Mouse (Mus musculus): ENCODE results near the gene Spata3. TPM values are rescaled to one million over a fixed set of nuclear protein-coding genes. Genes with fewer than 3 reads are reported as not detected.
"Not testable (repeated sequence)": the region's sequence is repeated elsewhere in the genome, so short reads cannot be mapped to it uniquely, and the experiment has no call there.

Spata3 gene
- total RNA-seq (2021): under 1 TPM; 0.58 to 0.64 TPM

DNA sequence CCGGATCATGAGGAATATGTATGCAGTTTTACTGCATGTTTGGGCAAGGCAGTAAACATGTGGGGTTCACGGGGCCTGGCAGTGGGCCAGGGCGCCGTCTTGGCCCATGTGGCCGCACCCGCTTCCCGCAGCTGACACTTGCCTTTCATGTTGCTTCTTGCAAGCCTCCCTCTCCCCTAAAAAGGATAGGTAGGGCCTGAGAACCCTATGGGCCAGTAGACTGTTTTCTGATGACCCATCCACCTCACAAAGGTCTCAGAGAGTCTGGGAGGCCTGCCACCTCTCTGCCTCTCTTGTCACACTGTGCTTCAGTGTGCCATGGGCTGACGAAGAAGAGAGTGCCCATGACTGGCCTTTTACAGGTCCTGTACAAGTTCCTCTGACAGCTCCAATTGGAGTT is at the start of gene Spata3:
TSS of gene Spata3 (plus strand) at position 301 of the 400 bp plus-strand sequence.
- intact Hi-C loops (cut with DNase I): no loop called here
- DNase-seq: no peak

DNA sequence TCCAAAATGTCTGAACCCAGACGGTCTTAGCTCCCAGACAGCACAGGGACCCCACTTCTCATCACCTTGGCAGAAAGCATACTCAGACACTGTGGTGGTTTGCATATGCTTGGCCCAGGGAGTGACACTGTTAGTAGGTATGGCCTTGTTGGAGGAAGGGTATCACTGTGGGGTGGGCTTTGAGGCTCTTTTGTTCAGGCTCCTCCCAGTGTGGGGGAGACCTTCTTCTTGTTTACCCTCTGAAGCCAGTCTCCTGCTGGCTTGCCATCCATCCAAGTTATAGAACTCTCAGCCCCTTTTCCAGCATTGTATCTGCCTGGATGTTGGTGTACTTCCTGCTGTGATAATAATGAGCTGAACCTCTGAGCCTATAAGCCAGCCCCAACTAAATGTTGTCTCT is 47.5 kb upstream of the Spata3 start:
- intact Hi-C loops (cut with DNase I): no loop called here
- no peak for DNase-seq

DNA sequence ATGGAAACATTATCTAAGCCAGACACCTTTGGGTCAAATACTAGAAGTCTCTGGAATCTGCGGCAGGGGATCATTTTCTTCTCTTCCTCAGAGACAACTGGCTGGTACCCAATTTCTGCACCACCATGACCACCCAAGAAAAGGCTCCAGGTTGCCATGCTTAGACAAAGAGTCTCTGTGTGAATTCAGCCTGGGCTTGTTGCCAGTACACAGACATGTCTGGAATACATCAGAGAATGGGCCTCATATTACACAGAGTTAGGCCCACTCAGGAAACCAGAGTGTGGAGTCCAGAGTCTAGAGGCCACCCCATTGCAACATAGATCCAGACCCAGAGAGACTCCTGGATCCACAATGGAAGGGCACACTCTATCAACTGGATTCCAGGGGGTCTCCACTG is 47.1 kb upstream of the Spata3 start:
- intact Hi-C loops (cut with DNase I): no loop called here
- peak; percentile 66 for DNase-seq

DNA sequence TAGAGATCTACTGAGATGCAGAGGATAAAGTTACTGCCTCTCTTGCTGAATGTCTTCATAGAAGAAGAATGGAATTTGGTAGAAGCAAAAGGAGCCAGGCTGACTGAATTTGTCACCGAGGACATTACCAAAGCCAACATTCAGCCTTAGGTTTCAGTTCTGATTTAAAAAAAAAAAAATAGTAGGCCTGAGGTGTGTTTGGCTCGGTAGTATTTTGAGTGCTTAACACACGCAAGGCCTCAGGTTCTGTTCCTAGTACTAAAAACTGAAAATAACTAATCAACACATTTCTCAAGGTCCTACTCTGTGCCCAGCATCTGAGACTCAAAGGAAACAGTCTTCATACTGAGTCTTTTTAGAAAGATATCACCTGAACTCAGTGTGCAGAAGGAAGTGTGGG is 45.5 kb upstream of the Spata3 start:
- intact Hi-C loops (cut with DNase I): no loop called here
- no peak for DNase-seq

DNA sequence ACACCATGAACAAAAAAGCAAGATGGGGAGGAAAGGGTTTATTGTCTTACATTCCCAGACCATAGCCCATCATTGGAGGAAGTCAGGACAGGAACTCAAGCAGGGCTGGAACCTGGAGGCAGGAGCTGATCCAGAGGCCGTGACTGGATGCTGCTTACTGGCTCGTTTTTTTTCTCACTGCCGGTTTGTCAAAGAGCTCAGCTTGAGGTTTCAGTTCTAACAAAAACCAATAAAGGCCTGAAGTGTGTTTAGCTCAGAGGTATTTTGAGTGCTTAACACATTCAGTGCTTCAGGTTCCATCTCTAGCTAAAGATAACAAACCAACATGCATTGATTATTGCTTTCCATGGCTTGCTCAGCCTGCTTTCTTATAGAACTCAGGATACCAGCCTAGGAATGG is 44.3 kb upstream of the Spata3 start:
- intact Hi-C loops (cut with DNase I): no loop called here
- no peak for DNase-seq

DNA sequence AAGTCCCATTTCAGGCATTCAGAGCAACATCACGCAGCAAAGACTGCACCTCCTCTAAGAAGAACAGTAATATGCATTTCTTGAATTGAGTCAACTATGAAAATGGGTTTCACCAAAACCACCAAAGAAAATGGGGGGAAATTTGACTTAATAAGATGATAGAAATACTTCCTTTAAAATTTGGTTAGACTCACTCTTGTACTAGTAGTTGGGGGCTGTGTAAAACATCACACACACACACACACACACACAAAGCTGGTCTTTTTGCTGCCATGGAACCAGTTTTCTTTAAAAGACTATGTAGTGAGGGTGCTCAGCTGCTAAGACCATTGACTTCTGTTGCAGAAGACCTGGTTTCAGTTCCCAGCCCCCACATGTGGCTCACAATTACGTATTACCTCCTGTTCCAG is 43.1 kb upstream of the Spata3 start:
- DNase-seq: no peak
- intact Hi-C loops (cut with DNase I): no loop called here

DNA sequence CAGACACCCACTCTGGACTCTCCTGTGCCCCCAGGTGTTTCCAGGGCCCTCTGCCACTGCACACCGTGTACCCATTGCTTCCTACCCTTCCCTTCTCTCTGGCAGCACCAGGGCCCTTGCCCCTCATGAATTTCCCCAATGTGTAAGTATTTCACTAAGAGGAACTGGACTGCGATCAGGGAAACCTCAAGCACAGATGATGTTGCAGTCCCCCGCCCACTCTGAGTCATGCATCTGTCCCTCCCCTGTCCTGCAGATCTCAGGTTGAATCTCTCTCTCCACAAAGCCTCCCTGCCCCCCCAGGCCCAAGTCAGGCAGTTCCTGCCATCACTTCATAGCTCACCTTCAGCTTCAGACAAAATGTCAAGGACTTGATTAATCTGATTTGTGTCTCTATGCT is 38.9 kb upstream of the Spata3 start:
- no peak for DNase-seq
- intact Hi-C loops (cut with DNase I): no loop called here

DNA sequence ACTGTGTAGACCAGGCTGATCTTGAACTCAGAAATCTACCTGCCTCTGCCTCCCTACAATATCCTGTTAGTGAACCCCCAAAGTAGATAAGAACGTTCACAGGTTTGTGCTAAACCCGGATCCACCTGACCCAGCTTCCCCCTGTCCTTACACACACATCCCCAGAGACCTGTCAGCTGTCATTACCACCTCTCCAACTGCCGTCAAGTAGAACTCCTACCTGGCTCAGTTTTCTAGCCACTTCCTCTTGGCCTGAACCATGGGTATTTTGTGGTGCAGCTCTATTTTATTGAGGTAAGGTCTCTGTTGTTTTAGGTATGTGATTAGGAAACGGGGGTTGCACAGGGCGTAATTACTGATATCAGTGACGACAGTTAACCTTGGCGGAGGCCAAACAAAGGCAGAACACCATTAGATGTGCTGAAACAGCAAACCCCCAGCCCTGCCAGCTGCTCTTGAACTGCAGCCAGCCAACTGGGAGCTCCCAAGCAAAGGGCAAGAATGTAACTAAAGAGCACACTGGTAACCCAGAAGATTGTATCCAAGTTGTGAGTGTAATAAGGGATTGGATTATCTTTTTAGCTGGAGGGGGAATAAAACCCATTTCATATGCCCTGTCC is 34.8 kb upstream of the Spata3 start:
- peak; percentile 48 for DNase-seq
- intact Hi-C loops (cut with DNase I): no loop called here

DNA sequence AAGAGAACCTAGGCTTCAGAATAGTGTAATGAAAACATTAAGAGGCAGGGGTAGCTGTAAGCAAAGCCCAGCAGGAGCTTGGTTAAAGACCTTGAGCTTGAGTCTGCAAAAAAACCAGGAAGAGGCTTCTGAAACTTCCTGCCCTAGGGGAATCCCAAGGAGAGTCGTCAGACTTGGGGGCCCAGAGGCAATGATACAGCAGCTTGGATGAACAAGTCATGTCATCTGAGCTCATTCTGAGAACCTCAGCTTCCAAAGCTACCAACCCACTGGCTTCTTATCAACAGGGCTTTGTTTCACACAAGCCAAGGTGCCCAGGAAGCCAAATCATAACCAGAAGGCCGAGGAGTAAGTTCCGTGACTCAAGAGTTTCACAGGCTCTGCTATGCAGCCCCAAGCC is 30.8 kb upstream of the Spata3 start:
- intact Hi-C loops (cut with DNase I): no loop called here
- no peak for DNase-seq

DNA sequence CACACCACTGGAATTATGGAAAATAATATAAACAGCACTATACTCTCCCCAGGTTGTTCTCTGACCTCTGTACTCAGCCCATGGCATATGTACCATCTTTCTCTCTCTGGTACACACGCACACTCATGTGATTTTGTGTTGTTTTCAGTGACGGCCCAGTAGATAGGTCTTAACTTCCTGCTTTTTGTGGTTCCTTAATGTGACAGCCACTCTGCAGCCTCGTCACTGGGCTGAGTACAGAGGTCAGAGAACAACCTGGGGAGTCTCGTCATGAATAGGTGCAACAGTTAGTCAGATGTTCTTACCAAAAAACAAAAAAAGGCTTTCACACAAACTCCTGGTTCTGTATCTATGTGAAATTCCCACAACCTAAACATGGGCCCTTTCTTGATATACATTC is 28.3 kb upstream of the Spata3 start:
- intact Hi-C loops (cut with DNase I): no loop called here
- no peak for DNase-seq

DNA sequence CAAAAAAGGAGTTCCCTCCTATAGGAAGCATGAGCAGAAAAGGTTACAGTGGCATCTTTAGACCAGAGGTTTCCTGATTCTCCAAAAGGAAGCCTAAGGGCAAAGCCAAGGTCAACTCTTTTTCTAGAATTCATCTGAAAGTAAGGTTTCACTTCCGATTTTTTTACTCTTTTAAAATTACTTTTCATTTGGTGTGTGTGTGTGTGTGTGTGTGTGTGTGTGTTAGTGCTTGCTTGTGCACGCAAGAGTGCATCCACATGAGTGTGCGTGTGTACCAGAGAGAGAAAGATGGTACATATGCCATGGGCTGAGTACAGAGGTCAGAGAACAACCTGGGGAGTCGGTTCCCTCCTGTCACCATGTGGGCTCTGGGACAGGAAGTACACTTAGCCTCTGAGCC is 27.7 kb upstream of the Spata3 start:
- DNase-seq; intact Hi-C loops (cut with DNase I): not testable (repeated sequence)

DNA sequence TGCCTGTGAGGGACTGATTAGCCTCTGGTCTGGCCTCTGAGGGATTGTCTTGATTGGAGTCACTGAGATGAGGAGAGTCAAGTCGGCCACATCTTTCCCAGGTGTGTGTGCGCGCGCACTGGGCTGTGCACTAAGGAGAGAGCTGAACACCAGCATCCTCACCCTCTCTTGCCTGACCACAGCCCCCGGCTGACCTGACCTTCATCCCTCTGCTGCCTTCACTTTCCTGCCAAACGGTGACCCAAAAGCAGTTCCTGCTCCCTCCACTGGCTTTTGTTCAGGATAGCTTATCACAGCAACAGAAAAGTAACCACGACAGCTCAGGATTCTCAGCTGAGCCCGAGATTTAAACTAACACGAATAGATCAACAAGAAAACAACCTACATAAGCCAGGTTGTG is 24.4 kb upstream of the Spata3 start:
- DNase-seq: no peak
- intact Hi-C loops (cut with DNase I): no loop called here

DNA sequence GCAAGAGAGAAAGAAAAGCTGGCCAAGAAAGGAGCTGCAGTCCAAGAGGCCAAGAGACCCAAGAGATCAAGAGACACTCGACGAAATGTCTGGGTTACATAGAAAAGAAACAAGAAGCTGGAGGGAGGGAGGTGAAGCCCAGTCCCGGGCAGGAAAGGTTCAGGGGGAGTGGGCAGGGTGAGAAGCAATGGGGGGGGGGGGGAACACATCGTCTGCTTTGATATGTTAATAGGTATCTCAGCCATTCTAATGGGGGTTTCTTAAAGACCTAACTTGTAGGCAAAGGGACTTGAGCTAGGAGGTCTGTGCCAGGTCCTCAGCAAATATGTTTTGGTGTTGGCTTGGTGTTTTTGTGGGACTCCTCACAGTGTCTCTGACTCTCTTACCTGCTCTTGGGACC is 23.1 kb upstream of the Spata3 start:
- no peak for DNase-seq
- intact Hi-C loops (cut with DNase I): no loop called here

DNA sequence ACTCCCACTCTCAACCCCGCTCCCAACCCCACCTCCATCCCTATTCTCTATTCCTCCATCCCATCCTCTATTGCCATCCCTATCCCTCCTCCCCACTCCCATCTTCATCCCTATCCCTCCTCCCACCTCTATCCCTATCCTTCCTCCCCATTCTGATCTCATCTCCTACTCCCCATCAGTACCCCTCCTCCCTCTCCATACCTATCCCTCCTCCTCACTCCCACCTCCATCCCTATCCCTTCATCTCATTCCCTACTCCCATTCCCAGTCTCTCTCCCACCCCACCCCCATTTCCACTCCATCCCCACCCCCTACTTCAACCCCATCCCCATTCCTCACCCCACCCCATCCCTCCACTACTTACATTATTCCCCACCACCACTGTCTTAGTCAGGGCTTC is 19.4 kb upstream of the Spata3 start:
- intact Hi-C loops (cut with DNase I): no loop called here
- no peak for DNase-seq

DNA sequence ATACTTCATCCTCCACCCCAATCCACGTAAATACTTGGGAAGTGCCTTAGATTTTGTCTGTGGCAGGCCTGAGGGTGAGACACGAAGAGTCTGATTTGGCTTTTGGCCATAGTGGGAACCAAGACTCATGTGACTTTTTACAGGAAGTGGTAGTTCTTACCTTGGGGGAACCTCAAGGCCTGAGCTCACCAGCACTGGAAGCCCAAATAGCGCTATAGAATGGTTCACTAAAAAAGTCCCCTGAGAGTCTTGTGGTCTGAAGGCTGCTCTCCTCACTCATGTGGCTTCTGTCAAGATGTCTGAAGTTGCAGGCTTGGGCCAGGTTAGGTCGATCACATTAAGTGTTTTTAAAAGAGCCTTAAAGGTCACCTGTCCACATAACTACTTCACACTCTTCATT is 18.6 kb upstream of the Spata3 start:
- intact Hi-C loops (cut with DNase I): no loop called here
- no peak for DNase-seq

DNA sequence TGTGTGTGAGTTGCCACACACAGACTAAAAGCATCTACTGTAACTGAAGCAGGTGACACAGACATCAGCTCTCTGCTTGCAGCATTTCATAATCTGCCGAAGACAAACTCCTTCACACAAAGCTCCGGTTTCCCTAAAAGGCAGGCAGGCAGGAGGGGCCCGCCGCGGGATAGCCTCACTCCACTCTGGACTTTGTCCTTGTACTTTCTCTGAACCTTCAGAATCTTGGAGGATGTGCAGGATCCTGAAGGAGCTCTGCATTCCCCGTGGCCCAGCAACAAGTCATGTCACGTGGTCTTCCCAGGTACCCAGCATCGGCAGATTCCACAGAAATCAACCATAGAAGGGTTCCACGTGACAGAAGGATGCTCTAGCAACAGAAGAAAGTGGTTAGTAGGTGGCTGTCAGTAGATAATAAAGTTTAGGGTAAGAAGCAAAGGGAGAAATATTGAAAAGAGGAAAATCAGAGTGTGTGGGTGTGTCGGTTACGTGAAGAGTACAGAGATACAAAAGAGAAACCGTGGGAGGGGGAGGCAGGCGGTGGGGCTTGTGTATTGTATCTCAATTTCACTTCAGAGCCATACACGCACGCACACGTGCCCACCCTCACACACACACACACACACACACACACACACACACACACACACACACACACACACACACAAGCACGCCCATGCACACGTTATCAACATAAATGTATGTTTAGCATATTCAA is 16.6 kb upstream of the Spata3 start:
- intact Hi-C loops (cut with DNase I): no loop called here
- DNase-seq: no peak

DNA sequence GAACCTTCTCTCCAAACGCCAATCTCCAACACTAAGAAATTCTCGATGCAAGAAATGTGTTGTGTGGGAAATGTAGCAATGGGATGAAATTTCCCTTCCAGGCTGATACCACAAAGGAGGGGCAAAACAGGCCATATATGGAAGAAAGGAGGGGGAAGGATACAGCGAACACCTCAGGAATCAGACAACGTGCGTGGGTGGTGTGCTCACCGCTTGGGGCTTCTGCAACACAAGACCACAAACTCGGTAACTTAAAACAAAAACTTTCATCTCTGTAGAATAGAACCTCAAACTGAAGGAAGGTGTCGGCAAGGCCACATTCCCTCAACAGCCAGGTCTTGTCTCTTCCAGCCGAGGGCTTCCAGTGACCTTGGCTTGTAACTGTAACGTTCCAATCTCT is 11.1 kb upstream of the Spata3 start:
- intact Hi-C loops (cut with DNase I): loop anchor here (5.0 kb wide), 1 partner anchor 68 kb away; no protein-coding TSS in a partner anchor

DNA sequence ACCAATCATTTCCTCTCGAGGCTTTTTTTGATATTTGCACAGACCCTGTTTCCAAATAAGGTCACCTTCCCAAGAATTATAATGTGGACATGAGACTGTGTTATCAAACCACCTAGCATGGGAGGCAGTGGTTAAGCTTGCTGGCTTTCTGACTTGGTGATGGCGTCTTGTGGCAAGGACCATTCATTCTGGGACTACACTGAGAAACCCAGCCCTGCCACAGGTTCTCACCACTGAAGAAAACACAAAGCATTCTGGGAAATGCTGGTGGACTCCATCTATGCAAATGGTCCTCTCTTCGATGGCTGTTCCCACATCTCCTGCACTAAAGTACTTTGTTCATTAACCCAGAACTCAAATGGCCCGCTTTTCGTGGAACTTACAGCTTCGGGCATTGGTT is 10.6 kb upstream of the Spata3 start:
- intact Hi-C loops (cut with DNase I): loop anchor here (5.0 kb wide), 1 partner anchor 69 kb away; no protein-coding TSS in a partner anchor
- no peak for DNase-seq

More for the DNA sequence above, 11.1 kb upstream of the Spata3 start:
- DNase-seq: no peak

DNA sequence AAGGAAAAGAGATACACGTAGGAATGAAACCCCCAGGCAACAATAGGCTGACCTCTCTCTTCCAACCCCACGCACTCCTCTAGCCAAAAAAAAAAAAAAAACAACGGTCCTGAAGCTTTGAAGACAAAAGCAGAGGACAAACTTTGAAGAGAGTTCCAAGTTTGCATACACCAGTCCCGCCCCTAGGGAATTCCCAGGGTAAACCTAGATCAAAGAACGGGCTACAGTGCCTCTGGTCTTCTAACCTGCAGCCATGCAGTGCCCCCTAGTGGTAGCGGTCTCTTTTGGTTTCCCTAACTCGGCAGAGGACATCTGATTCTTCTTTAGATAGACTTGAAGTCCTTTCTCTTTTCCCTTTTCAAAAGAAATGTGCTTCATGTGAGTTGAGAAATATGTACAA is 8.8 kb upstream of the Spata3 start:
- peak; percentile 95 for DNase-seq
- intact Hi-C loops (cut with DNase I): loop anchor here (2.0 to 5.0 kb wide), 2 partner anchors 70 to 155 kb away; no protein-coding TSS in a partner anchor

DNA sequence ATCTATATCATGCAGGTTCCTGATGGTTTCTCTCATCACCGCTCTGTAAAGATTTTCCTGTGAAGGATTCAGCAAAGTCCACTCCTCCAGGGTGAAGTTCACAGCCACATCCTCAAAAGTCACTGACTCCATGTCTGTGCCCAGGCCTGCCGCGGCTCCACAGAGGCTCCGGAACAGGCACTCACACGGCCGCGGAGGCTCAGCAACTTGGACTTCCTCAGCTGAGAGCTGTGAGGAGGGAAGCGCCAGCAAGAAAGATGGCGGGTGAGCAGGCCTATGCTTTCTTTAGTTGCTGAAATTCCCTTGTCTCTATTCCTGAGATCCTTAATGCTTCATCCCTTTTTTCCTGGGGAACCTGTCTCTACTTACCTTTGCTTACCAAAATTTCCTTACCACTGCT is 858 bp upstream of the Spata3 start:
- DNase-seq; intact Hi-C loops (cut with DNase I): not testable (repeated sequence)

DNA sequence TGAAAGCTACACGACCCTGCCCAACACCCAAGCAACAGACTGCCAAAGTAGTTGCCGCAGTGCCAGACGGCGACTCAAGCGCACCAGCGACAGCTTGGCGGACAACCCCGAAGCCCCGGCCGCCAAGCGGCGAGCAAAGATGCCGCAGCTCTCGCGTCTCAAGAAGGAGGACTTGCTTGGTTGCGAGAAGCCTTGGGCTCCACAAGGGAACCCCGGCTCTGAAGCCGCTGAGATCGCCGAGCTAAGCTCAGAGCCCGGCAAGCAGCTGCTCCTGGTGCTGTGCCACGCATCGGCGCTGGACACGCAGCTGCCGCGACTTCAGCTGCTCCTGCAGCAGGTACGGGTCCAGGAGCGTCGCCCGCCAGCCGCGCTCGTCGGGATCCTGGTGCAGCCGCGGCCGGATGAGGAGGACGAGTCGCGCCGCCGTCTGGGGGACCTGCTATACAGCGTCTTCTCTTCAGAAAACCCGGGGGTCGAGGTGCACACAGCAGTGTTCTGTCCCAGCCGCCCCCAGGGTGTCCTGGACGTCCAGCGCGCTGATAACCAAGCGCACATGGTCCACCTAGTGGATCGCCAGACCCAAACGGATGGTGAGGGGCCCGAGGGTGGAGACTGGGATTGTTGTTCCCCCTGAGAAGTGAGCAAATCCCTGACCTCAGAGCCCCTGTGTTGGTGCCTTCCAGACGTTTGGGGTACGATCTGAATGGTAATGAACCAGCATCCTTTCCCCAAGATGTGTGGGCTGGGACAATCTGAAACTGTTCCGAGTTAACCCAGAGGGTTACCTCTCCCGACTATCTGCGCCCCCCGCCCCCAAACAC is 1.8 kb downstream of the Spata3 start:
- intact Hi-C loops (cut with DNase I): no loop called here
- DNase-seq: peak; percentile 89
